Mouse (Mus musculus) liver, adult 2 months (tissue): ENCODE measurements around the gene Pon3.

Source experiments
- CTCF ChIP-seq: fragments of 200-500 bp; IDR thresholded peaks from 2 replicates; pipeline ENCODE4 v1.5.1; 2011; ENCODE audit warnings: low read depth, low read length, control low read depth
- POLR2A ChIP-seq: fragments of 200-500 bp; IDR thresholded peaks from 2 replicates; pipeline ENCODE4 v1.6.1; 2011; ENCODE audit warnings: low read length, control low read depth; ENCODE audit not compliant: insufficient read depth; ENCODE audit errors: extremely low read depth

DNA sequence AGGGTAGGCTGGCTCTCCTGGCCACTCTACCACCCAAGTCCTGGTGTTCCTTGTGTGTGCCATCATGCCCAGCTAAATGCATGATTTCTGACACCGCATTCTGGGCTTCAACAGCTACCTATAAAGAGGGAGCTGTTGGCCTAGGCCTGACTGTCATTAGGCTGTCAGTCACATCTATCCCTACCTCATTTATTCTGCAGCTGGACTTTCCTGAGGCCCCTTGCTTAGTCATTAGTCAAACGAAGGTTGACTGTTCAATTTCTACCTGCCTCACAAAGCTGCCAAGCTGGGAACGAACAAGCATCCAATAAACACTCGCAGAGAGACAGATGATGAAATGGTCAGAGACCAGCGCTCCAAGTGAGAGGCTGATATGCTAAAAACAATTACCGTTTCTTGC is 13.6 kb upstream of the Pon3 start:
- TF ChIP-seq POLR2A (no peak), CTCF (no peak)
